Mouse (Mus musculus): ENCODE results near the gene Chd6. TPM values are rescaled to one million over a fixed set of nuclear protein-coding genes. Genes with fewer than 3 reads are reported as not detected.

Chd6 gene
- polyA plus RNA-seq, 1 experiment from 2014 or later, result 37.0 TPM

DNA sequence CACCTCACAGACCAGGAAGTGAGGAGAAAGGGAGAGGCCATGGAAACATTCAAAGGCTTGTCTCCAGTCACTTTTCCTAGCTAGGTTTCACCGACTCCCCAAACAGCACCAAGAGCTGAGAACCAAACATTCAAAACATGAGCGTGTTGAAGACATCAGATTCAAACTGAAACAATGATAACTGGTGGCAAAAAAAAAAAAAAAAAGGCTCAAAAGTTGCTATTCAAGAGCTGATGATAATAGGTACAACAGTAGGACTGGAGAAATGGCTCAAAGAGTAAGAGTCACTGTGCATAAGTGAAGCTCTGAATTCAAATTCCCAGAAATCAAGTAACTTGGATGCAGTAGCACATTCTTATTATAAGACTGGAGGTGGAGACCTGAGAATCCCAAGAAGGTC is 30.3 kb downstream of the Chd6 start:
- no peak for ATAC-seq
- H3K27me3 ChIP-seq (replicated peaks; ENCODE audit: control insufficient read depth, insufficient read depth, low read length), result no peaks in the 10 kb centered on the region
- 97% methylated on average over 2 of the region's 2 CpGs for WGBS
- no peaks in the 10 kb centered on the region for H3K9me3 ChIP-seq (ENCODE audit: control insufficient read depth, low read length)
- H3K9ac ChIP-seq (replicated peaks; ENCODE audit: low read depth, low read length), result no peak overlapping the region
- H3K36me3 ChIP-seq (ENCODE audit: control insufficient read depth, insufficient read depth), result no peaks in the 10 kb centered on the region
- H3K27ac ChIP-seq (ENCODE audit: low read length), result no peak overlapping the region
- H3K4me1 ChIP-seq (replicated peaks; ENCODE audit: control insufficient read depth, insufficient read depth, low read length), result no peaks in the 10 kb centered on the region; the same call in 1 of the 2 replicates
- no peak overlapping the region for H3K4me2 ChIP-seq (ENCODE audit: low read length)
- H3K4me3 ChIP-seq (replicated peaks; ENCODE audit: low read length), result no peak overlapping the region

DNA sequence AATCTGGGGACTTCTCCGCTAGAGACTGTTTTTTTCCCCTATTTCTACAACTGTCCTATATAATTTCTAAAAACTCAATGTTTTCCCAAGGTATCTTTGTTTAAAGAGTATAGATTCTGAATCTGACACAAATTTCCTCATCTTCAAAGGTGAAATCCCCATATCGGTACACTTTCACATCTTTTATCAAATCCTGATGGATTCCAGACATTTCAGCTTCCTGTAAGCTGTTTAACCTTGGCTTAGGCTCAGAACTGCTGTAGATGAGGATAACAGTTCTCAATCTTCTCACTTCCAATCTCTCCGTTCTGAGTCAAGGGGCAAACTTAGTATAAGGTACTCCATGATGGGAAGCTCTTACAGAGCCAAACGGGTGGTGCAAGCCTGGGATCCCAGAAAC is 32.6 kb downstream of the Chd6 start:
- 90% methylated on average over 4 of the region's 4 CpGs for WGBS
- Histone ChIP-seq H3K27me3 (replicated peaks; ENCODE audit: control insufficient read depth, insufficient read depth, low read length) (no peaks in the 10 kb centered on the region), H3K9ac (replicated peaks; ENCODE audit: low read depth, low read length) (no peak overlapping the region), H3K27ac (ENCODE audit: low read length) (no peak overlapping the region), H3K9me3 (ENCODE audit: control insufficient read depth, low read length) (no peaks in the 10 kb centered on the region), H3K36me3 (ENCODE audit: control insufficient read depth, insufficient read depth) (no peaks in the 10 kb centered on the region), H3K4me1 (replicated peaks; ENCODE audit: control insufficient read depth, insufficient read depth, low read length) (no peaks in the 10 kb centered on the region; the same call in 1 of the 2 replicates), H3K4me3 (replicated peaks; ENCODE audit: low read length) (no peak overlapping the region), H3K4me2 (ENCODE audit: low read length) (no peak overlapping the region)
- no peak for ATAC-seq

DNA sequence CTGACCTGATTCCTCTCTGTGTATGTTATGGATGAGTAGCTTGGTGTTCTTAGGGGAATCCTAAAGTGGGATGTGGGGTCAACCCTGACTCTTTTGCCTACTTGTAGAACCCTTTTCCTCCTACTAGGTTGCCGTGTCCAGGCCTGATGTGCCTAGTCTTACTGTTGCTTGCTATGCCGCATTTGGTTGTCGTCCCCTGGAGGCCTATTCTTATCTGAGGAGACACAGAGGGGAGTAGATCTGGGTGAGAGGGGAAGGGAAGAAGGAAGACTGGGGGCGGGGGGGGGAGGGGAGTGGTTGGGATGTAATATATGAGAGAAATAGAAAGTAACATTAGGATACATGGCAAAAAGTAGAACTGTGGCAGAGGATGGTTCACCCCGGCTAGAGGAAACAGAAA is 33.3 kb downstream of the Chd6 start:
- no peaks in the 10 kb centered on the region for H3K9me3 ChIP-seq (ENCODE audit: control insufficient read depth, low read length)
- no peaks in the 10 kb centered on the region; the same call in 1 of the 2 replicates for H3K4me1 ChIP-seq (replicated peaks; ENCODE audit: control insufficient read depth, insufficient read depth, low read length)
- H3K27me3 ChIP-seq (replicated peaks; ENCODE audit: control insufficient read depth, insufficient read depth, low read length), result no peaks in the 10 kb centered on the region
- no peak overlapping the region for H3K9ac ChIP-seq (replicated peaks; ENCODE audit: low read depth, low read length)
- no peak overlapping the region for H3K4me3 ChIP-seq (replicated peaks; ENCODE audit: low read length)
- no peak overlapping the region for H3K4me2 ChIP-seq (ENCODE audit: low read length)
- 93% methylated on average over 5 of the region's 5 CpGs for WGBS
- ATAC-seq, result no peak
- no peak overlapping the region for H3K27ac ChIP-seq (ENCODE audit: low read length)
- no peaks in the 10 kb centered on the region for H3K36me3 ChIP-seq (ENCODE audit: control insufficient read depth, insufficient read depth)

DNA sequence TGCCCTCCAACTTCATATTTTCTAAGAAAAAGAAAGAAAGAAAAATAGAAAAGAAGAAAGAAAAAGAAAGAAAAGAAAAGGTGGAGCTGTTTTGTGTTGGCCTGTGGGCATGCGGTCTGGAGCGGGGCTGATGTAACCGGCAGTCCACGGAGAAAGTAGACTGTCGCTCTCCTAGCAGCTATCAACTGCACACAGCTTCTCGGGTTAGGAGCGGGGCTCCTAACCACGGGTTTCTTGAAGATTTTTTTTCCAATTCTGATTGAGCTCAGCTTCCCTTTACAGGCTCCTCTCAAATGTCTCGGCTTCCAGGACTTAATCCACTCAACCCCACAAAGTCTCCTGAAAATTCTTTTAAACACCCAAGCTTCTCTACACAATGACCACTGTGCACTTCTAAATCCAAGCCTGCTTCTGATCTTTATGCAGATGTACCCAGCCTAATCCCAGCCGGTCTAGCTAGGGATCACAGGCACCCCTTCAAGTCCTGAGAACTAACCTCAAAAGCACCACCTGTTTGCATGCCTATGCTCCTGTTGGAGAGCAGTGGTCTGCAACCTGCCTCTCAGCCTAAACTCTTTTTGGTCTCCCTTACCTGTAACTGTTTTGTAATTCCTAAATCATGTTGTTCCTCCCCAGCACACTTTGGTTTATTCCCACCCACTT is 42.6 kb downstream of the Chd6 start:
- ATAC-seq, result no peak
- WGBS, result 32% methylated on average over 10 of the region's 10 CpGs
- H3K4me3 ChIP-seq (replicated peaks; ENCODE audit: low read length), result no peak overlapping the region
- H3K4me1 ChIP-seq (replicated peaks; ENCODE audit: control insufficient read depth, insufficient read depth, low read length), result 0 out of 2 replicates have a peak, but pooled peaks cover 2% of the 10 kb centered on the region
- H3K4me2 ChIP-seq (ENCODE audit: low read length), result no peak overlapping the region
- H3K36me3 ChIP-seq (ENCODE audit: control insufficient read depth, insufficient read depth), result no peaks in the 10 kb centered on the region
- no peak overlapping the region for H3K9ac ChIP-seq (replicated peaks; ENCODE audit: low read depth, low read length)
- no peak overlapping the region for H3K27ac ChIP-seq (ENCODE audit: low read length)
- no peaks in the 10 kb centered on the region for H3K27me3 ChIP-seq (replicated peaks; ENCODE audit: control insufficient read depth, insufficient read depth, low read length)
- H3K9me3 ChIP-seq (ENCODE audit: control insufficient read depth, low read length), result no peaks in the 10 kb centered on the region

DNA sequence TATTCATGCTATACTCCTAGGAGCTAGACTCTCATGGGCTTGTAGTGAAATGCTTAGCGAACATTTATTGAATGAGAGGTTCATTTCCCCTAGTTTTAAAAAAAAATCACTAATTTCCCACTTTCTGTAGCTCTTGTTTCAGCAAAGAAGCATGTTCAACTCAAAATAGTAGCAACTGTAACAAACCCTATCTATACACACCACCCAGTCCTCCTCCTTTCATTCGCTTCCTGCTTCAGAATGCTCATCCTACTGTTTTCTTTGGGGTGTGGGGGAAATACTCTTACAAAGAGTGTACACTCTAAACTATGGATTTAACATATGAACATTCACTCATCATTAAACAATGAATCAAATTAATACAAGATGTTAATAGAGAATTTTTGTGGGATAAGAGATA is 43.3 kb downstream of the Chd6 start:
- no peaks in the 10 kb centered on the region for H3K9me3 ChIP-seq (ENCODE audit: control insufficient read depth, low read length)
- no peak overlapping the region for H3K4me3 ChIP-seq (replicated peaks; ENCODE audit: low read length)
- H3K27me3 ChIP-seq (replicated peaks; ENCODE audit: control insufficient read depth, insufficient read depth, low read length), result no peaks in the 10 kb centered on the region
- 86% methylated on average over 2 of the region's 2 CpGs for WGBS
- no peaks in the 10 kb centered on the region for H3K36me3 ChIP-seq (ENCODE audit: control insufficient read depth, insufficient read depth)
- no peak overlapping the region for H3K9ac ChIP-seq (replicated peaks; ENCODE audit: low read depth, low read length)
- no peak for ATAC-seq
- H3K4me1 ChIP-seq (replicated peaks; ENCODE audit: control insufficient read depth, insufficient read depth, low read length), result 0 out of 2 replicates have a peak, but pooled peaks cover 2% of the 10 kb centered on the region
- H3K4me2 ChIP-seq (ENCODE audit: low read length), result no peak overlapping the region
- H3K27ac ChIP-seq (ENCODE audit: low read length), result no peak overlapping the region

DNA sequence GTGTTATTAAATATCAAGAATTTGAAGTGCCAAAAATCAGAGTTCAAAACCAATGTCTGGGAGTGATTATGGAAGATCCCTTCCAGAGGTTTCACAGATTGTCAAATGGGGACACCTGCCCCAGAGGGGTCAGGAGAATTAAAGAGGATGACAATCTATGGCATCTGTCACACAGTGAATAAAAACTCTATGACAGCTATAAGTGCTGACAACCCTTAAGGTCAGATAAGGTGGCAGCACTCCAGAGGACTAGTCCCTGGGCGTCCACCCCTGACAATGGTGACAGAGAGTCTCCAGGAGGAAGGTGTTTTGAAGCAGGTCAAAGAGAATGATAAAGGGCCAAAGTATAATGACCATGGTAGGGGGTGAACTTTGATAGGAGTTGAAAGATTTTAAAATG is 44.0 kb downstream of the Chd6 start:
- ATAC-seq, result no peak
- no peak overlapping the region for H3K4me3 ChIP-seq (replicated peaks; ENCODE audit: low read length)
- H3K27ac ChIP-seq (ENCODE audit: low read length), result no peak overlapping the region
- 61% methylated on average over 1 of the region's 1 CpGs for WGBS
- H3K4me1 ChIP-seq (replicated peaks; ENCODE audit: control insufficient read depth, insufficient read depth, low read length), result 0 out of 2 replicates have a peak, but pooled peaks cover 2% of the 10 kb centered on the region
- H3K9me3 ChIP-seq (ENCODE audit: control insufficient read depth, low read length), result no peaks in the 10 kb centered on the region
- H3K4me2 ChIP-seq (ENCODE audit: low read length), result no peak overlapping the region
- H3K27me3 ChIP-seq (replicated peaks; ENCODE audit: control insufficient read depth, insufficient read depth, low read length), result no peaks in the 10 kb centered on the region
- H3K36me3 ChIP-seq (ENCODE audit: control insufficient read depth, insufficient read depth), result no peaks in the 10 kb centered on the region
- no peak overlapping the region for H3K9ac ChIP-seq (replicated peaks; ENCODE audit: low read depth, low read length)

DNA sequence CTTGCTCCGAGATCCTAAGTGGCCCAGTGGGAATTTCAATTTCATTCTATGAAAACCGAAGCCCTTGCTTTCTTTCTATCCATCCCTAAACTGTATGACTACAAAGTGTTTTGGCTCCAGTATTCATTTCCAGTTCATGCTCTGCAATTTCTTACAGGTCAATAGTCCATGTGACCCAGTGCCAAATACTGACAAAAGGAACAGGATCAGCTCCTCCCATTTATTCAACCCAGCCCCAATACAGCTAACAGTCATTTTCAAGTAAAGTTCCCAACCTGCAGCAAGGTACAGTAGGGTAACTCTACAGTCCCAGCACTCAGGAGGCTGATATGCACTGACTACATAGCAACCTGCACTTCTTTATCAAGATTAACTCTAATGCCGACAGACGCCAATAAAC is 50.0 kb downstream of the Chd6 start:
- Histone ChIP-seq H3K27ac (ENCODE audit: low read length) (no peak overlapping the region), H3K4me2 (ENCODE audit: low read length) (no peak overlapping the region), H3K36me3 (ENCODE audit: control insufficient read depth, insufficient read depth) (no peaks in the 10 kb centered on the region), H3K4me3 (replicated peaks; ENCODE audit: low read length) (no peak overlapping the region), H3K27me3 (replicated peaks; ENCODE audit: control insufficient read depth, insufficient read depth, low read length) (no peaks in the 10 kb centered on the region), H3K4me1 (replicated peaks; ENCODE audit: control insufficient read depth, insufficient read depth, low read length) (no peaks in the 10 kb centered on the region), H3K9ac (replicated peaks; ENCODE audit: low read depth, low read length) (no peak overlapping the region), H3K9me3 (ENCODE audit: control insufficient read depth, low read length) (no peaks in the 10 kb centered on the region)
- WGBS, result 76% methylated on average over 4 of the region's 4 CpGs
- ATAC-seq, result no peak

DNA sequence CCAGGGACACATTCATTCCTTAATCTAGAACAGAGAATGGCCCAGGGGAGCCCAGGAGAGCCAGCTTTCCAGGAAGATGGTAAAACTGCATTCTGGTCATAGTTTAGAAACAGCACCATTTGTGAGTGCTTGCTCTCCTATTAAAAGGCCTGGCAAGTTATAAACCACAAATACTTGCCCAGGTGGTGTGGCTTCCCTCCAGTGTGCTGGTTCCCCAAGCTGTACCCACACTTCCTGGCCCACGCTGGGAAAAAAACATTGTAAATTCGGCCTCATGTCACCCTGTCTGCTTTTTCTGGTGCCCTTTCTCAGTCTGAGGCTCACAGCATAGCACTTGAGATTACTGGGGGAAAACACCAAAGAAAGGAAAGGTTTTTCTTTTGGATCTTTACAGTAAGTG is 55.1 kb downstream of the Chd6 start:
- H3K9me3 ChIP-seq (ENCODE audit: control insufficient read depth, low read length), result no peaks in the 10 kb centered on the region
- no peaks in the 10 kb centered on the region; the same call in 1 of the 2 replicates for H3K4me1 ChIP-seq (replicated peaks; ENCODE audit: control insufficient read depth, insufficient read depth, low read length)
- no peak overlapping the region for H3K4me2 ChIP-seq (ENCODE audit: low read length)
- no peak overlapping the region for H3K27ac ChIP-seq (ENCODE audit: low read length)
- H3K27me3 ChIP-seq (replicated peaks; ENCODE audit: control insufficient read depth, insufficient read depth, low read length), result no peaks in the 10 kb centered on the region
- no peak overlapping the region for H3K9ac ChIP-seq (replicated peaks; ENCODE audit: low read depth, low read length)
- peaks cover 8% of the 10 kb centered on the region for H3K36me3 ChIP-seq (ENCODE audit: control insufficient read depth, insufficient read depth)
- no peak overlapping the region for H3K4me3 ChIP-seq (replicated peaks; ENCODE audit: low read length)
- ATAC-seq, result no peak
- 85% methylated on average over 2 of the region's 2 CpGs for WGBS

DNA sequence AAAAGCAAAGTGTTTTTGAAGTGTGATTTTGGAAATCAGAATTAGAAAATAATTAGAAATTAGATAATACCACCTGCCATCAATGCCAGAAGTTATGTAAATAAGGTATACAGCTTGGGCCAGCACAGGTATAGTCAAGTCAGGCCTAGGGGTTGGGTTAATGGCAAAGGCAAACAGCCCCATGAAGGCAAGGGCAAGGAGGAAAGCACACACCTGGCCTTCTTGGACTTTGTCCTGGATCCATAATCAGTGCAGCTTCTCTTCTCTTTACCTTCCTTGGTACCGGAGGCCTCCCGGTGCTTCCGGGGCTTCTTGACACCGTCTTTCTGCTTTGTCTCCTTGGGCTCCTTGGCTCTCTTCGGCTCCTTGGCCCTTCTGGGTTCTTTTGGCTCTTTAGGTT is 56.7 kb downstream of the Chd6 start:
- no peak overlapping the region for H3K9ac ChIP-seq (replicated peaks; ENCODE audit: low read depth, low read length)
- H3K27ac ChIP-seq (ENCODE audit: low read length), result no peak overlapping the region
- H3K4me1 ChIP-seq (replicated peaks; ENCODE audit: control insufficient read depth, insufficient read depth, low read length), result no peaks in the 10 kb centered on the region; the same call in 1 of the 2 replicates
- H3K4me2 ChIP-seq (ENCODE audit: low read length), result no peak overlapping the region
- WGBS, result 98% methylated on average over 5 of the region's 5 CpGs
- H3K4me3 ChIP-seq (replicated peaks; ENCODE audit: low read length), result no peak overlapping the region
- peaks cover 8% of the 10 kb centered on the region for H3K36me3 ChIP-seq (ENCODE audit: control insufficient read depth, insufficient read depth)
- no peaks in the 10 kb centered on the region for H3K9me3 ChIP-seq (ENCODE audit: control insufficient read depth, low read length)
- H3K27me3 ChIP-seq (replicated peaks; ENCODE audit: control insufficient read depth, insufficient read depth, low read length), result no peaks in the 10 kb centered on the region
- no peak for ATAC-seq

DNA sequence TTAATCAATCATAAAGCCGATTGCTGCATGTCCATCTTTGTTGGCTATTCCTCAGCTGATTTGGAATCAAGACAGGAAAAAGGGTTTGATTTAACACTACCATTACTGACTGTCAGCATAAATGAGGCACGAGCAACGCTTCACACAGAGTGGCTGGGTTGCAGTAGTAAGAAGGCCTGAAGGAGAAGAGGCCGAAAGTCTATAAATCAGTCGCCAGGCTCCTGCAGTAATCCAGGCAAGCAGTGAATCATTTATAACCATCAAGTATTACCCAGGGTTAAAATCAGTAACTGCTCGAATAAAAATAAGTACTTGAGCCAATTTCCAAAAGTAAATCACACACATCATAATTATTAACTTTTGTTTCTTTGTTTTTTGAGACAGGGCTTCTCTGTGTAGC is 59.4 kb downstream of the Chd6 start:
- Histone ChIP-seq H3K9me3 (ENCODE audit: control insufficient read depth, low read length) (no peaks in the 10 kb centered on the region), H3K27me3 (replicated peaks; ENCODE audit: control insufficient read depth, insufficient read depth, low read length) (no peaks in the 10 kb centered on the region), H3K27ac (ENCODE audit: low read length) (no peak overlapping the region), H3K9ac (replicated peaks; ENCODE audit: low read depth, low read length) (no peak overlapping the region), H3K4me3 (replicated peaks; ENCODE audit: low read length) (no peak overlapping the region), H3K36me3 (ENCODE audit: control insufficient read depth, insufficient read depth) (peaks cover 8% of the 10 kb centered on the region), H3K4me2 (ENCODE audit: low read length) (no peak overlapping the region), H3K4me1 (replicated peaks; ENCODE audit: control insufficient read depth, insufficient read depth, low read length) (peaks cover 9% of the 10 kb centered on the region)
- no peak for ATAC-seq
- WGBS, result 86% methylated on average over 6 of the region's 6 CpGs
